Mouse (Mus musculus) B cell, adult 62 days (primary cell): Measurements from ENCODE around the gene Cyp2d40. TPM values are rescaled to one million over a fixed set of nuclear protein-coding genes. Genes with fewer than 3 reads are reported as not detected.

Experiments
- total RNA-seq: library from RNA; stranded (reverse); gene quantifications from 4 replicates; pipeline ENCODE4 v1.2.4, GENCODE M21; 2023

Cyp2d40 gene
- not detected in 4 replicates for total RNA-seq

GRCm38 (mm10) chr15:82763631-82764420 is at the start of gene Cyp2d40:
TSS of gene Cyp2d40 (minus strand) at chr15:82764183.

GRCm38 (mm10) chr15:82794277-82794676 is 30.3 kb upstream of the Cyp2d40 start, which contains the start of gene Cyp2d26:
TSS of gene Cyp2d26 (minus strand) at chr15:82794294.

Other genes starting within 250 kb of the Cyp2d40 start
- not detected in 4 replicates for gene Cyp2d12, start 209.1 kb downstream of the Cyp2d40 start, total RNA-seq
- gene Cyp2d34, start 143.2 kb downstream of the Cyp2d40 start, total RNA-seq, result not detected in 4 replicates
- gene Cyp2d26, start 30.1 kb upstream of the Cyp2d40 start, total RNA-seq, result 0.46 to 2.1 TPM (median 0.96 TPM) in 4 replicates
- 115 to 139 TPM (median 121 TPM) in 4 replicates for gene Tcf20, start 223.7 kb upstream of the Cyp2d40 start, total RNA-seq